Mouse (Mus musculus): ENCODE data around the gene Nxn.
A peak's percentile ranks its signal among the peaks of the same experiment; 100 is the strongest.

GRCm38 (mm10) chr11:76210228-76210985 lies 188.5 kb downstream of the Nxn start:
- TF ChIP-seq CTCF (IDR thresholded peaks at IDR 0.05 in 2 of 3, conservative IDR thresholded peaks at IDR 0.05 in 1 of 3; ENCODE audit: control insufficient read depth in 1 of 3, insufficient read depth in 1 of 3, low read depth in 2 of 3, low read length in 3 of 3, poor library complexity in 1 of 3, severe bottlenecking in 1 of 3) (no peak), HCFC1 (IDR thresholded peaks at IDR 0.05; ENCODE audit: low read depth, low read length) (no peak), POLR2A (IDR thresholded peaks at IDR 0.05; ENCODE audit: control insufficient read depth in 1 of 2, insufficient read depth in 1 of 2, low read depth in 1 of 2, low read length in 2 of 2, poor library complexity in 1 of 2) (no peak), EP300 (IDR thresholded peaks at IDR 0.05; ENCODE audit: low read depth in 1 of 2, low read length in 2 of 2) (0 out of 4 replicates have a peak, but pooled peaks of 1 of the 2 experiments have one; percentile 9), RCOR1 (IDR thresholded peaks at IDR 0.05; ENCODE audit: low read depth, low read length) (no peak)
